8 mouse cellular contexts compared by ENCODE assay signal in the genomic region with DNA sequence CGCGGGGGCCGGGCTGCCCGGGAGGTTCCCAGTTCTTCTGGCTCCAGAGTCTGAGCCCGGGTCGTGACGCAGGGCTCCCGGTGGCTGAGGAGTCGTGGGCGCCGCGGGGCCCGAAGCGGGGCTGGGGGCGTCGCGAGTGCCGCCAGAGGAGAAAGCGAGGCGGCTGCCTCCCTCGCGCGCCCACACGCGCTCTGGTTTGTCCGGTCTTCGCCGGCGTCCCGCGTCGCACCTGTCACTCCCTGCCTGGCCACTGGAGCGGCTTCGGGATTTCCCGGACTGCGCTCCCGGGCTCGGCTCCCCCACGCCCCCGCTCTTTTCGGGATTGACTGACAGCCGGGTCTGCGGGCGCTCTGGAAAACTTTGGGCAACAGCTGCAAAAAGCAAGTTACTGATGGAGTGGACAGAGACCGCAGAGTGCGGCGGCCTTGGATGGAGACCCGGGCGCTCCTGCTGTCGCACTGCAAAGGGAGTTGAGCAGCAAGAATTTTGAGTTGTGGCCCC. TPM values are rescaled to one million over a fixed set of nuclear protein-coding genes. Genes with fewer than 3 reads are reported as not detected.
DNase-seq lines count a peak whose midpoint lies in the region; ATAC-seq and TF ChIP-seq lines count a peak whose summit lies in the region.

No protein-coding gene starts in this region.

- H3K9me3 ChIP-seq in G1E (replicated peaks), result no peaks in the 10 kb centered on the region
- H3K9me3 ChIP-seq in forebrain, embryonic 11.5 days (ENCODE audit: control insufficient read depth, low read length), result no peaks in the 10 kb centered on the region

- peak overlapping the region; percentile 85 for H3K9ac ChIP-seq in forebrain, embryonic 11.5 days (ENCODE audit: low read length)

- ATAC-seq in G1E (ENCODE audit: extremely low read depth, insufficient number of reproducible peaks, low FRiP score, poor library complexity, severe bottlenecking), result no peak
- peak; percentile 9 for ATAC-seq in forebrain, embryonic 11.5 days (replicated peaks; ENCODE audit: low FRiP score)
- ATAC-seq in activated CD4-positive, CD25-positive, alpha-beta regulatory T cell, adult 4 months, result no peak

- peaks cover 42% of the 10 kb centered on the region for H3K36me3 ChIP-seq in G1E (replicated peaks)
- no peaks in the 10 kb centered on the region; the same call in 1 of the 2 replicates for H3K36me3 ChIP-seq in forebrain, embryonic 11.5 days (ENCODE audit: control insufficient read depth, insufficient read depth, low read length)

- DNase-seq in G1E (ENCODE audit: low spot score), result peak; percentile 93
- DNase-seq in forebrain, embryonic 11.5 days (ENCODE audit: low spot score), result peak; percentile 85
- DNase-seq in heart, postnatal 36 days, result peak; percentile 32 to 62
- peak; percentile 51 for DNase-seq in layer of hippocampus, adult 9-11 months
- peak; percentile 72 for DNase-seq in lung, postnatal 10 days
- DNase-seq in right cerebral cortex, postnatal 10 days (ENCODE audit: low spot score in 2 of 2), result peak; percentile 77 to 79

- peaks cover 71% of the 10 kb centered on the region for H3K4me1 ChIP-seq in G1E (ENCODE audit: insufficient read depth, low read depth, low read length)
- peaks cover 3% of the 10 kb centered on the region; the same call in 1 of the 2 replicates for H3K4me1 ChIP-seq in brown adipose tissue, adult 24 weeks (ENCODE audit: control insufficient read depth, insufficient read depth, insufficient read length, low read length)
- peaks cover 18% of the 10 kb centered on the region; the same call in 1 of the 2 replicates for H3K4me1 ChIP-seq in forebrain, embryonic 11.5 days (replicated peaks; ENCODE audit: control insufficient read depth, insufficient read depth, low read length)

- intact Hi-C loops in heart, postnatal 36 days (cut with DNase I), result loop anchor here (2.0 to 5.0 kb wide), 2 partner anchors 17 to 200 kb away; no protein-coding TSS in a partner anchor

- no peaks in the 10 kb centered on the region for H3K27me3 ChIP-seq in G1E (ENCODE audit: insufficient read depth, low read length)
- H3K27me3 ChIP-seq in forebrain, embryonic 11.5 days (ENCODE audit: control insufficient read depth, insufficient read depth, low read length), result no peaks in the 10 kb centered on the region

- H3K27ac ChIP-seq in brown adipose tissue, adult 24 weeks (replicated peaks; ENCODE audit: low read depth, low read length), result no peak overlapping the region
- H3K27ac ChIP-seq in forebrain, embryonic 11.5 days (ENCODE audit: low read depth, low read length), result peak overlapping the region; percentile 94

- no peak for TF ChIP-seq CTCF in G1E (IDR thresholded peaks at IDR 0.05; ENCODE audit: low read depth, low read length)

- under 1% methylated on average over 50 of the region's 50 CpGs for WGBS in forebrain, embryonic 11.5 days

- H3K4me2 ChIP-seq in forebrain, embryonic 11.5 days (ENCODE audit: low read depth, low read length, severe bottlenecking), result peak overlapping the region; percentile 87

- peak overlapping the region; percentile 92 for H3K4me3 ChIP-seq in G1E (ENCODE audit: low read depth, low read length)
- peak overlapping the region; percentile 92 for H3K4me3 ChIP-seq in brown adipose tissue, adult 24 weeks (ENCODE audit: insufficient read depth, low read depth, low read length)
- peak overlapping the region; percentile 86 for H3K4me3 ChIP-seq in forebrain, embryonic 11.5 days (ENCODE audit: low read depth, low read length)

RNA-seq across cellular contexts. Expression of a gene that starts 0.7 kb away (rescaled TPM):
- total RNA-seq in G1E (2014; fragmentation: Nextera tagmentation) (97.6 and 164 TPM in 2 replicates), G1E (2017) (42.5 and 48.5 TPM in 2 replicates)
- 440 and 648 TPM in 2 replicates for polyA plus RNA-seq in G1E (2012)
- polyA plus RNA-seq in brown adipose tissue, adult 24 weeks (2012; ENCODE audit: insufficient read depth, insufficient read length, missing spikeins), result 24.3 and 25.3 TPM in 2 replicates
- polyA plus RNA-seq in forebrain, embryonic 11.5 days (2014; fragmentation: Nextera tagmentation; extraction: Ambion mirVana), result 209 and 216 TPM in 2 replicates
- total RNA-seq in heart, postnatal 36 days (2021), result 10 to 100 TPM; 17.4 to 19.5 TPM
- polyA plus RNA-seq in activated CD4-positive, CD25-positive, alpha-beta regulatory T cell, adult 4 months (2017; shearing (Covaris generic)), result 10 to 100 TPM; 32.6 to 51.4 TPM

RNA-seq across cellular contexts. Expression of a gene that starts 19.9 kb away (rescaled TPM):
- total RNA-seq in G1E (2014; fragmentation: Nextera tagmentation), result 9.0 and 16.7 TPM in 2 replicates
- 29.7 and 31.7 TPM in 2 replicates for total RNA-seq in G1E (2017)
- 5.5 and 13.9 TPM in 2 replicates for polyA plus RNA-seq in G1E (2012)
- polyA plus RNA-seq in brown adipose tissue, adult 24 weeks (2012; ENCODE audit: insufficient read depth, insufficient read length, missing spikeins), result 3.6 and 4.3 TPM in 2 replicates
- polyA plus RNA-seq in forebrain, embryonic 11.5 days (2014; fragmentation: Nextera tagmentation; extraction: Ambion mirVana), result 23.6 and 25.5 TPM in 2 replicates
- total RNA-seq in heart, postnatal 36 days (2021), result 1 to 10 TPM; 3.4 to 5.6 TPM
- 10 to 100 TPM; 23.4 to 28.1 TPM for polyA plus RNA-seq in activated CD4-positive, CD25-positive, alpha-beta regulatory T cell, adult 4 months (2017; shearing (Covaris generic))
